Mouse (Mus musculus): ENCODE measurements at regions not wholly inside any gene's neighbourhood (a gene's known extent, or its start where the extent isn't known, plus 50 kb on each side); places are given as distances from the start of the nearest gene placed in this dataset.
"Not testable (repeated sequence)": the region's sequence is repeated elsewhere in the genome, so short reads cannot be mapped to it uniquely, and the experiment has no call there.

DNA sequence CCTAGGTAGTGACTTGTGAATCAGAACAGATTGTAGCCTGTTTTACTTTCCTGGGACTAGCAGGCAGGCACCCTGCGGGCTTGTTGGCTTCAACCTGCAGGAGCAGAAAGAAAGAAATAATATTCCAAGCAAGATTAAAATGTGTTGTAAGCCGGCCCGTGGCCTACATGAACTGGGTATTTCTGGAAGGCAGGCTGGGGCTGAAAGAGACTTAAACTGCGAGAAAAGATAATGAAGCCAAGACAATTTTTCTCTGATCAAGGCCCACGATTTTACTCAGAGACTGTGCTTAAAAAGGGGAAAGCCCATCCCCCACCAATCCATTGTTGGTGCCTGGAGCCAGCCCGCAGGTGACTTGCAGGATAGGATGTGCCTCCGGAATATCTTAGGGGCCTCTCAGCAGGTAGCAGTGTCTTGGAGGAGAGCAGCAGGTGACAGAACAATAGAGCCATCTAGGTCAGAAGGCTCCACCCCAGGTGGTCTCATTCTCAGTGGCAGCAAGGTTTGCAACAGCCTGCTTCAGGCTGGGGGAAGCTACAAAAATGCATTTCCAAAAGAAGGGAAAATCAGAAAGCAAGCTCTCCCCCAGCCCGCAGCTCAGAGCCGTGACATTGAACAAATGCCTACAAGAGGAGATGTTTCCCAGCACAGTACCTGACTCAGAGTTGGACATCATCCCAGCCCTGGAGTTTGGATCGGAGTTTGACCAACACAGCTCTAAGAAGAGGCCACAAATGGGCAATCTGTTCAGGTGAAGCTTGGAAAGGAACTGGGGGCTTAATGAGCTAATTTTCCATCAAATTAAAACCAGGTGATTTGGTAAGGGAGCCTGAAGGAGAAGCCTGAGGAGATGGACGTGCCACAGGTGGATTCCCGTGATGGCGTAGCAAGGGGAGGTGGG is 121.4 kb upstream of the Slc1a3 start:
- DNase-seq (ENCODE audit: low read depth, low spot score), result no peak

DNA sequence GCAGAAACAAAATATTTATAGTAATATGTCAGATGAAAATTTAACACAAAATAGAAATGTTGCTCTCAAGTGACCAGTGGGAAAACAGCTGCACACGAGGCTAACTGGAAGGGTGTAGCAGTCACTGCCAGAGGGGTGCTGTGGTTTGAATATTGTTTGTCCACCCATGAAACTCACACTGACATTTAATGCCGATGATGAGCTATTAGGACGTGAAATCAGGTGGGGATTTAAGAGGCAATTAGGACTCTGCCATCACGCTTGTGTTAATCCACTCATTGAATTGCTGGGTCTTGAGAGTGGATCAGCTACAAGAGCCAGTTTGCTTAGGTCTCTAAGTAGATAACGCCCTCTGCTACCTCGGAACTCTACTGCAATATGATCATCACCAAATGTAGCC is 114.3 kb upstream of the Slc1a3 start:
- no peak for DNase-seq (ENCODE audit: low read depth, low spot score)

DNA sequence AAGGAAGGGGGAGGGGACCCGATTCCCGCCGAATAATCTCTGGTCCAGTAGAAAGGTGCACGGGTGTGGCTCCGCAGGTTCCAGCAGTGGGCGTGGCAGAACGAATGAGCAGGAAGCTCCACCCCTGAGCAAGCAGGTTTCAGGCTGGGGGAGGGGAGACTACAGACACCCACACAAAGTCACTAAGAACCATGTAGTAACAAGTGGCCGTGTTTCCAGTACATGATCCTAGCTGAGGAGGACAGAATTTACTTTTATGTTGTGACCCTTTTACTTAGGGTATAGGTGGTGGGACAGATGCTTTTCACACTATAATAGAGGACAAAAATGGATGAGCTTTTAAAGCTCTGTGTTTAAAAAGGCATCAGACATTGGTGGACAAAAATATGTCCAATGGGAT is 112.2 kb upstream of the Slc1a3 start:
- not testable (repeated sequence) for DNase-seq (ENCODE audit: low read depth, low spot score)

DNA sequence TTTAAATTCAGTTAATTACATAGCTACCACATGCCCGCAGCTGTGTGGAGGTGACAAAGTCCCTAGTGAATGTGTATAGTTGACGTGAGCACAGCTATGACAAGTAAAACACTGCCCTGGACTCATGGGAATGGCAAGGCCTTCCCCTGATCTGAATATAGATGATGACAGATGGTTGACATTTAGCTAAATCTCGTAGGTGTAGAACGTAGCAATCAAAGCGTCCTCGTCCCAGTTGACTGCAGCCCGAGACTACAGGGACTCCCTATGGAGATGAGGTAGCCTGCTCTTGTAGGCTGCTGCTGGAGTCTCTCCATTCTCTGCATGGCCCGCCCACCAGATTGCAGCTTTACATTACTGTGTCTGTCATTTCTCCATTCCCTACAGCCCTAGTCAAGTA is 107.0 kb upstream of the Slc1a3 start:
- no peak for DNase-seq (ENCODE audit: low read depth, low spot score)

DNA sequence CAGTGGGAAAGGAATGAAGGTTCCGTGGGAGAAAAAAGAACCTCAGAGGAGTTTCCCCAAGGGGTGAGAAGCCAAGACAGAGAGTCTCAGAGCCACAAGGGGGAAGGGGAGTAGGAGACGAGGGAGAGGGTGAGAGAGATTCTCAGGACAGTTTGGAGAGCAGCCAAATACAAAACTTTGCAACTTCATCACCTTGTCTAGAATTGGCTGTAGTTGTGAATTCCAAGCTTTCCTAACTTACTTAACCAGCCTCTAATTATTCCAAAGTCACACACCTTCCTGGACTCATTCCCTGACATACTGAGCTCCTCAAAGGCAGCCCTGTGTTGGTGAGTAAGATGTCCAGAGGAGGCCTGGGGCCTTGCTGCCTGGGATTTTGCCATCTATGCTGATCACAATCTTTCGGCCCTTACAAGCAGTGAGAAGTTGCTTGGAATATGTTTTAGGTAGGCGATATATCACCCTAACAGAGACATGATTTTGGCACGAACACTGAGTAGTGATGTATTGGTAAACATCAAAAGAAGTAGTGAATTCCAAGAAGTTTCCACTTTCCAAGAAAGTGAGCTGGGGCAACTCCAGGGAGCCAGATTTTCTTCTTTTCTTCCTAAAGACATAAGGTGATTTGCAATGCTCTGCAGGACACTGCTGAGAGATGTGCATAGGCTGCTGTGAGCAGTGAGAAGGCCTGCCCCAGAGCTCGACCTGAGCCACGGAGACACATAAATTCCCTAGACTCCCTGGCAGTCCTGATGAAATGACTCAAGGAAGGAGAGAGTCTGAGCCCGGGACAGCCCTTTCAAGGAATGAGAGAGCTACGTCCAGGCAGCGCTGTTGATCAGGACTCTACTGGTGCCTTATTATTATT is 106.2 kb upstream of the Slc1a3 start:
- no peak for DNase-seq (ENCODE audit: low read depth, low spot score)

DNA sequence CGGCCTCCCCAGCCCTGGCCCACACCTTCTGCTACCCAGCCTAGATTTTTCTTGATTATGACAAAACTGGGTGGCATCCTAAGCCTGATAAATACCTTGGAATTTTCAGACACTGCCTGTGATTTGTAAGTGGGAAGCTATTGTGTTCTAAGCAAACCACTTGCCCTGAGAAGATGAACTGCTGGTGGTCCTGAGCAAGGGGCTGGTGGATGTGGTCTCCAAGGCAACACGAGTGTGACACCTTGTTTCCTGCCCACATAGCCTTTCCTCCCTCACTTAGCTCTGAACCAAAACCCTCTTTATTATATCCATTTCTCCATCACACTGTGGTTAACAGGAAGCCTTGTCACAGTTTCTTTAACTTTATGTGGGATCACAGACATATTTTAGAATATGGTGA is 105.4 kb upstream of the Slc1a3 start:
- DNase-seq (ENCODE audit: low read depth, low spot score), result no peak

DNA sequence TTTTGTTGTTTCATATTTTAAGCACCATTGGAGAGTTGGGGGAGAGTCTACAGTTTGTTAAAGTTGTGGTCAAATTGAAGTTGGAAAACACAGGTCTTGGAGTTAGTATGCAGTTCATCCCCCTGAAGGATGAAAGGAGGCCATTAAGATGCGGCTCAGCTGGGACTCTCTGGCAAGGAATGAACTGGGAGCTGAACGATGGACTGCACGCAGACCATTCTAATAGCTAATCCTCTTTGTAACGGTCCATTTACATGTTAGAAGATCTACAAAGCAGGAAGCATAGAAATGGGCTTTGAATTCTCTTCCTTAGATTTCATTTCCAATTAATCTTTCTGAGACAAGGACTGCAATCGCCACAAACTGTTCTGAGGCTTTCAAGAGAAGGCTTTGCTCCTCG is 104.7 kb upstream of the Slc1a3 start:
- DNase-seq (ENCODE audit: low read depth, low spot score), result peak; percentile 22

DNA sequence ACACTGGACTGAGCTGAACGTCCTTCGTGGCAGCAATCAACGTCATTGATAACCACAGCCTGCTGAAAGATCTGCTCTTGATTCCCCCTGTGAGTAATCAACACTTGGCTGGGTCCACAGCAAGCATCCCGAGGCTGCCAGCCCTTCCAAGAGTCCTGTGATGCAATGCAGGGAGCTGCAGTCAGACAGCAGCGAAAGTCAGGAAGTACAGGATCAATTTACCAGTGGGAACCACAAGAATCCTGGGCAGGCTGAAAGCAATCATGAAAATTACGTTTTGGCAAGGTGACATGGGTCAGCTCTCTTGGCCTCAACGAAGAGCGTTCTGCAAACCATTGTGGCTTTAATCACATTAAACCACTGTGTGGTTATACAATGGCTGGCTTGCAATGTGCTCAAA is 95.8 kb upstream of the Slc1a3 start:
- DNase-seq (ENCODE audit: low read depth, low spot score), result no peak

DNA sequence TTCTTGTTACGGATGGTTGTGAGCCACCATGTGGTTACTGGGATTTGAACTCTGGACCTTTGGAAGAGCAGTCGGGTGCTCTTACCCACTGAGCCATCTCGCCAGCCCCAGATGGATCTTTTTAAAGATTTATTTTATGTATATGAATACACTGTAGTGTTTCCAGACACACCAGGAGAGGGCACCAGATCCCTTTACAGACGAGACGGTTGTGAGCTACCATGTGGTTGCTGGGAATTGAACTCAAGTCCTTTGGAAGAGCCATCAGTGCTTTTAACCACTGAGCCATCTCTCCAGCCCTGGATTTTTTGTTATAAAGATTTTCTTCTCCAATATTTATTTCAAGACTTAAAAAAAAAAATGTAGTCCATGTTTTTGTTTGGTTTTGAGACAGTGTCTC is 95.0 kb upstream of the Slc1a3 start:
- DNase-seq (ENCODE audit: low read depth, low spot score), result not testable (repeated sequence)

DNA sequence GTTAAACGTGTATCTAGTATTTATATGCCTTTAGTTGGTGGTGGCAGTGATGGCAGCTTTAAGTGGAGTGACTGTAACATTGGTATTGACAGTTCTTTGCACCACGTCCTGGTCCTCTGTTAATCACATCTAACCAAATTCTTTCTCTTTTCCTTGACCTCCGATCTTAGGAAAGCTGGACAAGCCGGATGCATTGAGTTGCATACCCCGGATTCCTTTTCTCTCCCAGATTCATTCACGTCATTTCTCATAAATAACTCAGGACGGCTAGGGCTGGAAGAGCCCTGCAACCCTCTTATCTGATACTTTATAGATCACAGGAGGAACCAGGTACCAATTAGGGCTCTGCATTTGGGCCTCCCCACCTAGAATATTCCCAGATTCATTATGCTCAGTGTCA is 91.5 kb upstream of the Slc1a3 start:
- no peak for DNase-seq (ENCODE audit: low read depth, low spot score)

DNA sequence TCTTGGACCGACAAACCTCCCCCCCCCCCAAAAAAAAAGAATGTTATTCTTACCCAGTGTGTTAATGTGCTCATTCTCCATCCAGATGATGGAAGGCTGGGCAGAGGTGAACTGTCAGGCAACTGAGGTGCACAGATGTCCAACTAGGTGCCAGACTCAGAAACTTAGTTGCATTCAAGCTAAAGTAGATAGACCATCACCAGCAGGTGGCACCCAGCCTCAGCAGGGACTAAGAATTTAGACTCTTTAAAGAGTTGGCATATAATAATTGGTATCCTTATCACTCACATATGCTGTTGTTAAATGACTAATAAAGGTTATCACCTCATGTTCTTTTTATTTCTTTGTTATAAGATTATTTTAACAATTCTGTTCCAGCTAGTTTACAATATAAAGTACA is 86.5 kb upstream of the Slc1a3 start:
- no peak for DNase-seq (ENCODE audit: low read depth, low spot score)

DNA sequence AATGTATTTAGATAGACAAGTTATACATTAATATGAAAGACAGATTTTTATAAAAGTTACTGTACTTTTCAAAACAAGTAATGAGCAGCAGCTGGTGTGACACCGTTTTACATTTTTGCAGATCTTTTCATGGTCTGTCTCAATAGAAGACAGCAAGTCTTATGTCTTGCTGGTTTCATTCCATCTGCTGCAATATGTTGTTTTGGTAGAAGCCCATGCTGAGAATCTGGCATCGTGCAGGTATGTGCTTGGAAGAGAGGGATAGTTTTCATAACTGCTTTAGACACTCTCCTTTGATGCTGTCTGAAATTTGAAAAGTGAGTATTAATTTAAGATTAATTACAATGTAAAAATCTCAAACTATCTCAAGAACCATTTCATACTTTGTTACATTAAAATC is 81.5 kb upstream of the Slc1a3 start:
- no peak for DNase-seq (ENCODE audit: low read depth, low spot score)

DNA sequence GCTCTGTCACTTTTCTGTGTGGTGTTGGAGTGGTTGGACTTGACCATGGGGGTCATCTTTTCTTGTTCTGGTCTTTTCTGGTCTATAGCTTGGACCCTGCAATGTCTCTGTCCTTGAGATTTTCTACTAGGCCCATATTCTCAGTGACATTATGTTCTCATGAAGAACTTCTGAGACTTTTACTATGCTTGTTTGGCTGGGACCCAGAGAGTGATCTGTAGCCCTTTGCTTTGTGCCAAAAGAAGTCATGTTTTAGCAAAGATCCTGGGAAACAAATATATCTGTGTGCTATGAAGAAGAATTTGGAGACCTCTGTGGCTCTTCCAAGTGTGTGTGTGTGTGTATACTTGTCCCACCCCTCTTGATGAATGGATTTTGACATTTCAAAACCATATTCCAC is 79.4 kb upstream of the Slc1a3 start:
- no peak for DNase-seq (ENCODE audit: low read depth, low spot score)

DNA sequence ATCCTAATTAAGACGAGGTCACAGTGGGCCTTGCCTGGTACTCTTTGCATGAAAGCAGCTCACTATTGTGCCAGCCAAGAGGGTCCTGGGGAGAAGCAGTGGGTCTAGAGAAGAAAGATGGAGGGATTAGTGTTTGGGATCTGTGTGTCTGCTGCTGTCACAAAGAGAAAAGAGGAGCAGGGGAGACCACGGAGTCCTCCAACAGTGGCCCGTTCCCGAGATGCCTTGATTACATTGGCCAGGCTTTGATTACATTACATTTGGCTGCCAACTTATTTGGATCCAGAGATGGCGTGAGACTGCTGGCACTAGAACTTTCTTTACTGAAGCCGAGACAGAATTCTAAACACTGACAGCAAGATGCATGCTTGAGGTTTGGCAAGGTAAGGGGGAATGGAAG is 78.4 kb upstream of the Slc1a3 start:
- DNase-seq (ENCODE audit: low read depth, low spot score), result no peak

DNA sequence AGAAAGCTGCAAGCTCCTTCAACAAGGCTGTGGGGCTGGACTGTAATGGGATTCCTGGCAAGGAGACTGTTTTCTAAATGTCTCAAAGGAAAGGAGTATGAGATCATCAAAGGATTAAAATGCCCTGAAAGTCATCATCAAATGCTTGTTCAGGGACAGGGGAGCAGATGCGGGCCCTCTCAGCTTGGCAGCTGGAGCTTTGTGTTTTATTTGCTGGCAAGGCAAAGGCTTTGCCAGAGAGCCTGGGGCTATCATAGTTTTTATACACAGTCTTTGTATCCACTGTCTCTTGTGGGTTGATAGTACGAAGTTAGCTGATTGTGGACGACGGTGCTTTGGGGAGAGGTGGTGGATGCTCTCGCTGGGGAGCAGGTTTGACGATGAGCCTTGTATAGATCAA is 75.0 kb upstream of the Slc1a3 start:
- no peak for DNase-seq (ENCODE audit: low read depth, low spot score)

DNA sequence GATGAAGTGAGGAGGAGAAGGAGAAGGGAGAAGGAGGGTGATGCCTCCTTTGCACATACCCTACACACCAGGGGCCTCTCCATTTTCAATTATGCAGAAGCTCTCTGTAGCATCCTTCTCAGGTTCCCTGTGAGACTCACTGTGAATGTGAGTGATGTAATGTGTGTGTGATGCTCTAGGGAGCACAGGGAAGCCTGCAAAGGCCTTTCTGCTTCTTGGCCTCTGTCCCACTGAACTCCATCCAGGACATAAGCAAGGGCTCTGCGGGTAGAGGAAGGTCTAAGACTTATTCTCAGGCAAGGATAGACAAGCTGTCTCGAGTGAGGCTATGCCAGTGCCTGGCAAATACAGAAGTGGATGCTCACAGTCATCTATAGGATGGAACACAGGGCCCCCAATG is 73.0 kb upstream of the Slc1a3 start:
- DNase-seq (ENCODE audit: low read depth, low spot score), result no peak

DNA sequence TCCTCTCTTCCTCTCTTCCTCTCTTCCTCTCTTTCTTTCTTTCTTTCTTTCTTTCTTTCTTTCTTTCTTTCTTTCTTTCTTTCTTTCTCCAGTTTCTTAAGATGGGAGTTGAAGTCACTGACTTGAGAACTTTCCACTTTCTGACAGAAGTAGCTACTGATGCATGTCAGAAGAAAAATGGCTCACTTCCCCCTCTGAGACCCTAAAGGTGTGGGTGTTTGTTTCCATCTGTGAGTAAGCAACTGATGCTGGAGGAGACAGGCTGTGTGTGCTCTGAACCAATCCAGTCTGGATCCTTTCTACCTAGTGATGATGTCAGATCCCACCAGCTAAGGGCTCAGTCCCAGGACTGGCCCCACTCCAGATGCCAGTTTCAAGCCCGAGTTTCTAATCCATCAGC is 72.5 kb upstream of the Slc1a3 start:
- DNase-seq (ENCODE audit: low read depth, low spot score), result no peak

DNA sequence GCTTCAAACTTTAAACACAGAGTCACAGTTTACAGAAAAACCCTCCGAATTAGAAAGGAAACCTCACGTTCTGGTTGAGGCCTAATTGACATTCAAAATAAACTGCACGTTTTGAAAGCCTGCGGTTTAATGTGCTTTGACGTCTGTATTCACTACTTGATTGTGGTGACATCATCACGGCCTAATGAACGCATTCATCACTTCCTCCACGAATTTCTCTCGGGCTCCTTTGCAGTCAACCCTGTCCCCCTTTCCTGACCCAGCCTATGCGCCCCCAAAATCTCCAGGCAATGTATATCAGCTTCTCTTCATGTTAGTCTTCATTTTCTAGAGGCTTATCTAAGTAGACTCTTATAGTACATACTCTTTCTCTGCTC is 71.6 kb upstream of the Slc1a3 start:
- no peak for DNase-seq (ENCODE audit: low read depth, low spot score)

DNA sequence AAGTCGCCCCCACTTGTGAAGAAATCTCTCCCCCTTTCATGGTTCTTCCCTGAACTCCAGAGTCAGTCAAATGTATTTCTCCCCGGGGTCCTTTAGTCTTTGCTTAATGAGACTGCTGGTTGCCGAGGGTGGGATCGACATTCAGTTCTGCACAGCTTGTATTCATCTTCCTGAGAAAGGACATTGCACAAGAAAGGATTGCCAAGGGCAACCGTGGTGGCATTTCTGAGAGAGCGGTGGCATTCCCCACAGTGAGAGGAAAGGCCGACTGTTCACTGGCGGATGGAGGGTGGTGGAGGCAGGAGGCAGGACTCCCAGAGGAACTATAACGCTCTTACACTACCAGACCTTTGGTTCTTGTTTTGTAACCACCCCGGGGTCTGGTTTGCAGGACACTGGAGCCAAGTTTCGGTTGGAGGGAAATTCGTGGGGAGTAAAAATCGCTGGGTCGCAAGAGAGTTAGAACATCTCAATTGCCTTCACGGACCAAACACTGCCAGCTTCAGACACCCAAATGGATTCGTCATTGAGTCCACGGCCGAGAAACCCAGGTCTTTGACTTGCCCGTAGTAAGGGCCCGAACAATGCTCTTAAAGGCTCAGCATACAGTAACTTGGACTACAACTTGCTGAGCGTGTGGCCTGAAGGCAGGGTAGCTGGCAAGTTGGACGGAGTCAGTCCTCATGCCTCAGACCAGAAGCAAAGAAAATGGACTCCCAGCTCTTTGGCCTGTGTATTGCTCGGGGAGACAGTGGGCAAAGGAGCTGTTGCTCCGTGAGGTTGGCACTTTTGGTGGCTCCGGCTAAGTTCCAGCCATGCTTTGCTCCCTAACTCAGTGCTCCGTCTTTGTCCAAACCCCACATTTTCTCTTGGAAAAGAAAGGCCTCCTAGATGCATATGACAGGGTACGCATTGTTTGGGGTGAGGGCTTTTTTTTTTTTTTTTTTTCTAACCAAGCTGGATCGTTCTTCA is 70.9 kb upstream of the Slc1a3 start:
- DNase-seq (ENCODE audit: low read depth, low spot score), result no peak

DNA sequence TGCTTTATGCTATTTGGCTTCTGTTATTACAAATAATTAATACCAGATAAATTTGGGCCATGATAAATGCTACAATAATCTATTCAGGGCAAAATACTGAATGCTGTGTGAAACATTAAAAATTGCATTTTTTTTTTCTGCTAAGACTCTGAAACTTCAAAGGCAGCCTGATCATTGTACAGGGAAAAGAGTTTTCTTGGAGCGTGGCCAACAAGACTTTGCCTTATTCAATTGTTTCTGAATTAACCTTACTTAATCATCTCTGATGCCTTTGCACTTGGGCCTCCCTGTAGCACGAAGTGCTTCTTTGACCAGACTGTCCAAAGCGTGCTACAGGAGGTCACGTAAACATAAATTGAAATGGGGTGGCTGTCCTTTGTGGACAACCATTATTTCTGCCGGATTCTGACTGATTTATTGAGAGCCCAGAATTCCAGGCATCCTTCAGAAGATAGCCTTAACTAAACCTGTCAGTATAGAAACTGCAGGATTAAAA is 69.9 kb upstream of the Slc1a3 start:
- DNase-seq (ENCODE audit: low read depth, low spot score), result no peak
